Mouse (Mus musculus) embryonic facial prominence, embryonic 12.5 days (tissue): Measurements from ENCODE around the gene Evi2b. TPM values are rescaled to one million over a fixed set of nuclear protein-coding genes. Genes with fewer than 3 reads are reported as not detected.

Experiments used
- ATAC-seq: fragments of 200-750 bp; cut with Nextera tagmentation; 2 replicates; pipeline ENCODE4 v1.8.0; 2017; ENCODE audit not compliant: insufficient number of reproducible peaks, insufficient read depth, low FRiP score, low TSS enrichment
- H3K27ac ChIP-seq: fragments of 300-500 bp; sonication (generic); 2 replicates; pipeline ENCODE4 v1.5.1; 2016; ENCODE audit warnings: mild to moderate bottlenecking
- H3K27me3 ChIP-seq: fragments of 300-500 bp; sonication (generic); 2 replicates; pipeline ENCODE4 v1.6.1; 2016; ENCODE audit warnings: mild to moderate bottlenecking, moderate library complexity
- H3K36me3 ChIP-seq: fragments of 300-500 bp; sonication (generic); 2 replicates; pipeline ENCODE4 v1.6.1; 2016; ENCODE audit warnings: mild to moderate bottlenecking
- H3K4me1 ChIP-seq: fragments of 300-500 bp; sonication (generic); 2 replicates; pipeline ENCODE4 v1.6.1; 2016
- H3K4me2 ChIP-seq: fragments of 300-500 bp; sonication (generic); replicated peaks from 2 replicates; pipeline ENCODE4 v1.6.1; 2016; ENCODE audit warnings: mild to moderate bottlenecking, moderate library complexity
- H3K4me3 ChIP-seq: fragments of 300-500 bp; sonication (generic); 2 replicates; pipeline ENCODE4 v1.5.1; 2016; ENCODE audit warnings: mild to moderate bottlenecking
- H3K9ac ChIP-seq: fragments of 300-500 bp; sonication (generic); 2 replicates; pipeline ENCODE4 v1.6.1; 2016; ENCODE audit warnings: mild to moderate bottlenecking, moderate library complexity
- H3K9me3 ChIP-seq: fragments of 300-500 bp; sonication (generic); 2 replicates; pipeline ENCODE4 v1.6.1; 2016; ENCODE audit warnings: mild to moderate bottlenecking, moderate library complexity
- WGBS: fragments of 180-500 bp; shearing (Covaris S2); methylation state at CpG from one replicate; pipeline ENCODE4 v1.1.7; 2016; 5-methylcytosine and 5-hydroxymethylcytosine counted together
- polyA plus RNA-seq: library from polyadenylated mRNA; unstranded; fragments of >200 nt; fragmentation: Nextera tagmentation; extraction: Ambion mirVana; gene quantifications from 2 replicates; pipeline ENCODE4 v1.2.1, GENCODE M21; 2016

Gene Evi2b
- polyA plus RNA-seq, 1 experiment from 2014 or later = not detected

- no peak overlapping the region for H3K4me3 ChIP-seq
- no peaks in the 10 kb centered on the region for H3K9me3 ChIP-seq
- no peak overlapping the region for H3K27ac ChIP-seq
- no peaks in the 10 kb centered on the region for H3K4me1 ChIP-seq
- H3K27me3 ChIP-seq = no peaks in the 10 kb centered on the region
- H3K4me2 ChIP-seq = no peak overlapping the region
- no peak for ATAC-seq
- no peak overlapping the region for H3K9ac ChIP-seq
- WGBS = 85% methylated on average over 6 of the region's 6 CpGs
- peaks cover 34% of the 10 kb centered on the region for H3K36me3 ChIP-seq
Observed at GRCm38 (mm10) chr11:79483392-79483791, 40.2 kb downstream of the Evi2b start.

- peaks cover 22% of the 10 kb centered on the region for H3K36me3 ChIP-seq
- 74% methylated on average over 1 of the region's 1 CpGs for WGBS
- no peak for ATAC-seq
- H3K4me2 ChIP-seq = no peak overlapping the region
- no peak overlapping the region for H3K27ac ChIP-seq
- H3K9ac ChIP-seq = no peak overlapping the region
- H3K4me1 ChIP-seq = no peaks in the 10 kb centered on the region
- H3K9me3 ChIP-seq = no peaks in the 10 kb centered on the region
- H3K27me3 ChIP-seq = no peaks in the 10 kb centered on the region
- no peak overlapping the region for H3K4me3 ChIP-seq
Observed at GRCm38 (mm10) chr11:79468097-79468496, 55.5 kb downstream of the Evi2b start.

Other genes with a start within 250 kb of the Evi2b start
- gene Gm9964, start 226.9 kb downstream of the Evi2b start, polyA plus RNA-seq = not detected in 2 replicates
- gene Nf1, start 184.1 kb downstream of the Evi2b start, polyA plus RNA-seq = 9.0 and 9.3 TPM in 2 replicates
- gene Omg, start 19.7 kb downstream of the Evi2b start, polyA plus RNA-seq = 0.32 and 0.51 TPM in 2 replicates
- gene Evi2, start 6.8 kb upstream of the Evi2b start, polyA plus RNA-seq = 0.87 and 1.3 TPM in 2 replicates
- gene Evi2a, start 6.8 kb upstream of the Evi2b start, polyA plus RNA-seq = 2.6 and 2.7 TPM in 2 replicates
- gene Rab11fip4, start 67.5 kb upstream of the Evi2b start, polyA plus RNA-seq = 12.1 and 14.9 TPM in 2 replicates